Mouse (Mus musculus): ENCODE data around the gene Rundc3a.

DNA sequence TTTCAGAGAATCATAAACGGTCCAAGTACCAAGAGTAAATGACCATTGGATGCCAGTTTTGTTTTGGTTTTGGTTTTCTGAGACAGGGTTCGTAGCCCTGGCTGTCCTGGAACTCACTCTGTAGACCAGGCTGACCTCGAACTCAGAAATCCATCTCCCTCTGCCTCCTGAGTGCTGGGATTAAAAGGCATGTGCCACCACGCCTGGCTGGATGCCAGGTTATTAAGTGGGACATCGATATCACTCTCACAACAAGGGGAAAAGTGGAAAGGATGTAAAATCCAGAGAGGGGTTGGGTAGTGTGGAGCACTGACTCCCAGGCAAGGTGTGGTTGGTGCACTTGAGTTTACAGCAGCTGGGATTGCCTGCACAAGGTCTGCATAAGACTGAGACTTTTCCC is 13.1 kb upstream of the Rundc3a start:
- no peak for TF ChIP-seq POLR2A (IDR thresholded peaks at IDR 0.05; ENCODE audit: borderline replicate concordance, insufficient read depth, low read length)
- TF ChIP-seq CTCF (IDR thresholded peaks at IDR 0.05; ENCODE audit: borderline replicate concordance, insufficient read depth, low read depth, low read length): no peak
